Mouse (Mus musculus) mouse trophoblast stem cell (cell line): ENCODE measurements around the gene Ss18l1.

Source experiments
- in situ Hi-C, 2 experiments: fragments of 300-500 bp; cut with MseI, MboI; formaldehyde crosslinking; loops; 2 replicates in 1 of 2; 3 replicates in 1 of 2; pipeline ENCODE4 v1.15.1; 2025

The Ss18l1 gene

DNA sequence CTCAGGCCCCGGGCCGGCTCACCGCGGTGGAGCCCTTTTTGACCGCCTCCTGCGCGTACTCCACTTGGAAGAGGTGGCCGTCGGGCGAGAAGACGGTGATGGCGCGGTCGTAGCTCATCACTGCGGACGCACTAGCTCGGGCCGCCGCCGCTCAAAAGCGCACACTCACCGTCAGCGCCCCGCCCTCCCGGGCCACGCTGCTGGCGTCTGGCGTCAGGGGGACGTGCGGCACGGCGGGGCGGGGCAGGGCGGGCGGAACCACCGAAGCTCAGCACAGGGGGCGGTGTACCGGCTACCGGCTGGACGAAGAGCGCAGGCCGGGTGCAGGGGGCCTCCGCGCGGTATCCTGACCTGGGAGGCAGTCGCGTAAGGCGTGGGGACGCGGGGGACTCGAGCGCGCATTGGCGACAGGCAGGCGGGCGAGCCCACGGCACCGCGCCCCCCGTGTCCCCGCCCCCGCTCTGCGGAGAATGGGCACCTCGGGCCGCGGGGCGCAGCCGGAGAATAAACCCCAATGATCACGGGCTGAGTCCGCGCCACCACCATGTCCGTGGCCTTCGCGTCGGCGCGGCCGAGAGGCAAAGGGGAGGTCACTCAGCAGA lies at the start of gene Ss18l1, which contains the start of gene Psma7:
Gene Ss18l1, plus strand, starts transcription at position 254 of the 602 bp plus-strand sequence.
Gene Psma7, minus strand, starts transcription at position 178 of the 602 bp plus-strand sequence.
- in situ Hi-C loops: loop anchor here in 1 of 2 experiments (5.0 kb wide), 1 partner anchor 125 kb away; no protein-coding TSS in a partner anchor

DNA sequence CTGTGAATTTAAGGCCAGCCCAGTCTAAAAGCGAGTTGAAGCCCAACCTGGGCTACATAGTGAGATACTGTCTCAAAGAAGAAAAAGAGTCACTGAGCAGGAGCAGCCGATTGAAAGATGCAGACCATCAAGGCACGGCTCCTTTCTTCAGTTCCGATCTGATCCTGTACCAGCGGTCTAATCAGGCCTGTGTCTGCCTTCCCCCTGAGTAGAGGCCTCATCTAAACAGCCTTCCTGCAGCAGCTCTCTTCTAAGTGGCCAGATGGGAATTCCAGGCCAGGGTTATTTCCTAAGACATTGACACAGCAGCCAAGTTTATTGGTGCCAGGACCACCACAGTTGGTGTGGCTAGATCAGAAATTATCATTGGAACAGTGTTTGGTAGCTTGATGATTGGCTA lies 49.2 kb upstream of the Ss18l1 start:
- in situ Hi-C loops: no loop called here

- in situ Hi-C loops: no loop called here
Measured at GRCm38 (mm10) chr2:179998431-179998830, 43.9 kb upstream of the Ss18l1 start.

GRCm38 (mm10) chr2:180001635-180002034 lies 40.7 kb upstream of the Ss18l1 start:
- in situ Hi-C loops: no loop called here

DNA sequence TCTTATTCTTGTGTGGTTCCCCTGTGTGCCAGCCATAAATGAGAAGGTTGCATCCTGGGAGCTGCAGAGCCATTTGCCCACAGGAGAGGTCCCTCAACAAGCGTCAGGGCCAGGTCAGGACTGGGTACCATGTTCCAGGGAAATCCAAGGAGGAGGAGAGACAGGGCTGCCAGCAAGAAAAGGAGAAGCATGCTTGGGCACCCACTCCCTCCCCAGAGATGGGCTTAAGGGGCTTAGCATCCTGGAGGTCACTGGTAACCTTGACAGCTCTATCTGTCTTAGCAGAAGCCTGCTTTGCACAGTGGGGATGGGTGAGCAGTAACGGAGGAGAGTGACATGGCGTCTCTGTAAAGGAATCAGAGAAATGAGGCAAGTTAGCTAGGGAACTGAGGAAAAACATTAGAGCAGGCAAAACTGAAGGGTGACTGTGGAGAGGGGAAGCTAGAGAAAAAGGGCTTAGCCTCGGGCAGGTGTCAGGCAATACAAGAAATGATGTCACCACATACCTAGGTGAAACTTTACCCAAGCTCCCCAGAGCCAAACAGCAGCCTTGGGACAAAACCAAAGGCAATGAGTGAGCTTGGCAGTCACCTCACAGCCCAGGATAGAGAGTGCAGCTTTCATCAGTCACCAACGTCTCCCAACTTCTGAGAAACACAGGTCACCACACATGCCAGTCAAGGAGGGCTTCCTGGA lies 36.5 kb upstream of the Ss18l1 start:
- in situ Hi-C loops: no loop called here

DNA sequence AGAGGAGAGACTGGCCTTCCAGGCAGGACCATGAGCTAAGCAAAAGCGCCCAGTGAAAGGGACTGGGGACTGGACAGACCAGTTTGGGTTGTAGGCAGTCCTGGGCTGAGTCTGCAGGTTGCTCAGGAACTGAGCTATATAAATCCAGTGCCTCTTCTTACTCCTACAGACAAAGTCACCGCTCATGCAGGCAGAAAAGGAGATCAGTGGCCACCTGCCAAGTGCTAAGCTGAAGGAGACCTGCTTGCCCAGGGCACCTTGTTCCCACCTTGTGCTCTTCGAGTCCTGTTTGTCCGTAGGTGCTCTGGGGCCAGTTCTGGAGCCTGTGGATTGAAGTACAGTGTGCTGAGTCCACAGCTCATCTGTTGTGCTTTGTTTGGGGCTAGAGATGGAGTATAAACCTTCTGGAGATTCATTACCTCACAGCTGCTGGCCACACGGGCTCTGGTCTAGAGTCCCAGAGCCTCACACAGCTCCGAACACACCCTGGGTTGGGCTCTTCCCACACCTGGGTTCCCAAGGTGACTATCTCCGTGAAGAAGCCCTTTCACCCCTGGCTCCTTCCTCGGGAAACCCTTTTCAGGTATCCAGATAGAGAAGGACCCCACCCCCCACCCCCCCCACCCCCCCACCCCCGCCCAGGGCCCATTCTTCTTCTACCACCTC lies 35.8 kb upstream of the Ss18l1 start:
- in situ Hi-C loops: no loop called here

- in situ Hi-C loops: no loop called here
Measured at GRCm38 (mm10) chr2:180010686-180011085, 31.6 kb upstream of the Ss18l1 start.

GRCm38 (mm10) chr2:180011370-180011769 lies 30.9 kb upstream of the Ss18l1 start:
- in situ Hi-C loops: no loop called here

- in situ Hi-C loops: no loop called here
Measured at GRCm38 (mm10) chr2:180013686-180014085, 28.6 kb upstream of the Ss18l1 start.

GRCm38 (mm10) chr2:180017632-180018031 lies 24.7 kb upstream of the Ss18l1 start:
- in situ Hi-C loops: no loop called here

DNA sequence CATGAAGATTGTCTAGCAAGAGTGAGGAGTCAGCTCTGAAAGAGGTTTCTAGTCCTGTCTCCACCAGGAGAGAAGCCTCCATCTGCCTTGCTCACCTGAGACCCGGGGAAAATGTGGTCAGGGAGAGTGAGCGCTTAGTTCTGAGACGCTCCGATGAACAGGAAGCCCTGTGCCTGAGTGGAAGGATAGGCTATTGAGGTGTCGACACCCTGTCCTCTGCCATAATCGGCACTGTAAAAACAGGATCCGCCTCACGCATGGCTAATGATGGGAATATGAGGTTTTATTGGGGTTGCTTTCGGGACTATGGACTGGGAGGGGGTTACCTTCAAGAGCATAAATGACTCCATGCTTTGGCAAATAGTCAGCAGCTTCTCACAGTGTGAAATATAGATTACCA lies 23.7 kb upstream of the Ss18l1 start:
- in situ Hi-C loops: no loop called here

GRCm38 (mm10) chr2:180020091-180020661 lies 22.1 kb upstream of the Ss18l1 start:
- in situ Hi-C loops: no loop called here

DNA sequence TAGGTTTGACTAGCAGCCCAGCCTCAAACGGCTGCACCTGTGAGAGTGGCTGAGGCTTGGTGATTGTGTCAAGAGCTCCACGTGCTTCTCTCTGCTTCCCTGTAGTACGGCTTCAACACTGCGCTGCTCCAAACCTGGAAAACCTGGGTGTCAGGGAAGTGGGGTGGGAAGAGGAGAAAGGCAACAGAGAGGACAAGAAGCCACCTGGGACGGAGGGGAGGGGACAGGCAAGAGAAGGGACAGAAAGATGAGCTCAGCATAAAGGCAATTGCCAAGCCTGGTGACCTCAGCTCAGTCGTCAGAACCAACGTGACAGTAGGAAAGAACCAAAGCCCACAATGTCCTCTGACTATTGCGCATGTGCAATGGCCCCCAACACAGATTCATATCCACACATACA lies 21.4 kb upstream of the Ss18l1 start:
- in situ Hi-C loops: no loop called here

- in situ Hi-C loops: no loop called here
Measured at GRCm38 (mm10) chr2:180022751-180023150, 19.6 kb upstream of the Ss18l1 start.

GRCm38 (mm10) chr2:180024401-180025098 lies 17.8 kb upstream of the Ss18l1 start, which contains the start of gene Lsm14b:
TSS of gene Lsm14b (plus strand) at chr2:180024987.
- in situ Hi-C loops: no loop called here

GRCm38 (mm10) chr2:180025135-180025860 lies 17.0 kb upstream of the Ss18l1 start:
- in situ Hi-C loops: no loop called here

- in situ Hi-C loops: no loop called here
Measured at GRCm38 (mm10) chr2:180025861-180026200, 16.5 kb upstream of the Ss18l1 start.

DNA sequence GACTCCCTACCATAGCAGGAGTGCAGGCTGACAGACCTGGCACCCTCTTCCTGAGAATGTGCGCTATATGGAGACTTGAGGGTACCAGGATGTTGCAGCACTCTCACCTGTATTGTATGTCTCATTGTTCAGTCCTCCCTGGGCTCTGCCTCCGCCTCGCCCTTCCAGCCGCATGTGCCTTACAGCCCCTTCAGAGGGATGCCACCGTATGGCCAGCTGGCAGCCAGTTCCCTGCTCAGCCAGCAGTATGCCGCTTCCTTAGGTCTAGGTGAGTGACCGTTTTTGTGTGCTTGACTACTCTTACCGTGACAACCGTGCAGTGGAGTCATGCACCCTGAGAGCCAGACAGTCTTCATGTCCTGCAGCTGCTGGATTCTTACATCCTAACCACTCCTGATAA lies 14.5 kb upstream of the Ss18l1 start:
- in situ Hi-C loops: no loop called here

- in situ Hi-C loops: no loop called here
Measured at GRCm38 (mm10) chr2:180031270-180031669, 11.0 kb upstream of the Ss18l1 start.

- in situ Hi-C loops: no loop called here
Measured at GRCm38 (mm10) chr2:180032925-180033324, 9.4 kb upstream of the Ss18l1 start.

DNA sequence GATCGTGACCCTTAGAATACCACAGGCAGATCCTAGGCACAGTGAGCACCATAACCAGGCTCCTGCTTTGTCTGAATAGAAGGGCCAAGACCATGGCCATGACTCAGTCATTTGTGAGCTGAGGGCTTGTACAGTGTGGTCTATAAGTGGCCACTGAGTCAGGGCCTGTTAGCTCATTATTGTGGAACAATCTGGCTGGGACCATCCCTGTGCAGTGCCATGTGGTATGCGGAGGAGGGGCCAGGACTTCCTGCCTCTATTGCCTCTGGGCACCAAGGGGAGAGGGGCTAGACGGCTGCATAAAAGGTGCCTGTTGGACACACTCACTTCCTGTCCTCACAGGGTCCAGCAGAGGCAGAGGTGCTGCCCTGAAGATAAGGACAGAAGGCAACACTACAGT lies 8.4 kb upstream of the Ss18l1 start:
- in situ Hi-C loops: no loop called here
